Mouse (Mus musculus): ENCODE data around the gene Prrt2. TPM values are rescaled to one million over a fixed set of nuclear protein-coding genes. Genes with fewer than 3 reads are reported as not detected.

Prrt2 gene
- polyA plus RNA-seq, 2 experiments = 21.2 to 74.6 TPM

- Histone ChIP-seq H3K36me3 (ENCODE audit: control insufficient read depth, insufficient read depth, low read length) (peaks cover 35% of the 10 kb centered on the region), H3K4me1 (ENCODE audit: control insufficient read depth, insufficient read depth, low read length) (peaks cover 38% of the 10 kb centered on the region), H3K9me3 (ENCODE audit: control insufficient read depth, low read length) (no peaks in the 10 kb centered on the region), H3K4me3 (replicated peaks; ENCODE audit: low read length) (peak overlapping the region; percentile 75), H3K9ac (ENCODE audit: low read depth, low read length, severe bottlenecking) (peak overlapping the region; percentile 80), H3K4me2 (replicated peaks; ENCODE audit: low read depth, low read length, severe bottlenecking) (peak overlapping the region; percentile 90), H3K27me3 (ENCODE audit: control insufficient read depth, insufficient read depth, low read length) (no peaks in the 10 kb centered on the region), H3K27ac (replicated peaks; ENCODE audit: low read depth, low read length) (peak overlapping the region; percentile 93)
- ATAC-seq (ENCODE audit: low FRiP score, low read depth) (peak; percentile 25), DNase-seq (ENCODE audit: low spot score) (peak; percentile 23)
- WGBS = 1% methylated on average over 21 of the region's 22 CpGs
- TF ChIP-seq POLR2A (IDR thresholded peaks at IDR 0.05; ENCODE audit: borderline replicate concordance, extremely low read depth, insufficient read depth, insufficient read length) = 0 out of 2 replicates have a peak, but pooled peaks have one; percentile 9
Observed at GRCm38 (mm10) chr7:127016486-127016938, 4.5 kb downstream of the Prrt2 start.

- no peaks in the 10 kb centered on the region for H3K27me3 ChIP-seq (ENCODE audit: control insufficient read depth, insufficient read depth, low read length)
- ATAC-seq (ENCODE audit: low FRiP score, low read depth) = no peak
- peak within 1 kb of the TSS; percentile 93 for H3K27ac ChIP-seq (replicated peaks; ENCODE audit: low read depth, low read length)
- peak within 1 kb of the TSS; percentile 80 for H3K9ac ChIP-seq (ENCODE audit: low read depth, low read length, severe bottlenecking)
- peaks cover 37% of the 10 kb centered on the region for H3K4me1 ChIP-seq (ENCODE audit: control insufficient read depth, insufficient read depth, low read length)
- no peak for TF ChIP-seq POLR2A (IDR thresholded peaks at IDR 0.05; ENCODE audit: borderline replicate concordance, extremely low read depth, insufficient read depth, insufficient read length)
- H3K36me3 ChIP-seq (ENCODE audit: control insufficient read depth, insufficient read depth, low read length) = peaks cover 35% of the 10 kb centered on the region
- peak within 1 kb of the TSS; percentile 90 for H3K4me2 ChIP-seq (replicated peaks; ENCODE audit: low read depth, low read length, severe bottlenecking)
- no peaks in the 10 kb centered on the region for H3K9me3 ChIP-seq (ENCODE audit: control insufficient read depth, low read length)
- no peak for DNase-seq (ENCODE audit: low spot score)
- H3K4me3 ChIP-seq (replicated peaks; ENCODE audit: low read length) = peak within 1 kb of the TSS; percentile 75
Observed at GRCm38 (mm10) chr7:127016481-127016485, 4.7 kb downstream of the Prrt2 start, which contains the start of gene Pagr1b. Pagr1b (minus strand) TSS chr7:127016484.

GRCm38 (mm10) chr7:127016081-127016480 lies 4.9 kb downstream of the Prrt2 start:
- Histone ChIP-seq H3K36me3 (ENCODE audit: control insufficient read depth, insufficient read depth, low read length) (peaks cover 35% of the 10 kb centered on the region), H3K27me3 (ENCODE audit: control insufficient read depth, insufficient read depth, low read length) (no peaks in the 10 kb centered on the region), H3K9ac (ENCODE audit: low read depth, low read length, severe bottlenecking) (peak overlapping the region; percentile 80), H3K4me2 (replicated peaks; ENCODE audit: low read depth, low read length, severe bottlenecking) (peak overlapping the region; percentile 90), H3K27ac (replicated peaks; ENCODE audit: low read depth, low read length) (peak overlapping the region; percentile 93), H3K4me1 (ENCODE audit: control insufficient read depth, insufficient read depth, low read length) (peaks cover 37% of the 10 kb centered on the region), H3K9me3 (ENCODE audit: control insufficient read depth, low read length) (no peaks in the 10 kb centered on the region), H3K4me3 (replicated peaks; ENCODE audit: low read length) (peak overlapping the region; percentile 75)
- DNase-seq (ENCODE audit: low spot score) (peak; percentile 47), ATAC-seq (ENCODE audit: low FRiP score, low read depth) (no peak)
- 2% methylated on average over 10 of the region's 10 CpGs for WGBS
- no peak for TF ChIP-seq POLR2A (IDR thresholded peaks at IDR 0.05; ENCODE audit: borderline replicate concordance, extremely low read depth, insufficient read depth, insufficient read length)

GRCm38 (mm10) chr7:127014993-127015392 lies 6.0 kb downstream of the Prrt2 start:
- peaks cover 35% of the 10 kb centered on the region for H3K36me3 ChIP-seq (ENCODE audit: control insufficient read depth, insufficient read depth, low read length)
- TF ChIP-seq POLR2A (IDR thresholded peaks at IDR 0.05; ENCODE audit: borderline replicate concordance, extremely low read depth, insufficient read depth, insufficient read length) = no peak
- H3K27me3 ChIP-seq (ENCODE audit: control insufficient read depth, insufficient read depth, low read length) = no peaks in the 10 kb centered on the region
- 87% methylated on average over 12 of the region's 12 CpGs for WGBS
- no peak for DNase-seq (ENCODE audit: low spot score)
- no peak for ATAC-seq (ENCODE audit: low FRiP score, low read depth)
- H3K4me1 ChIP-seq (ENCODE audit: control insufficient read depth, insufficient read depth, low read length) = peaks cover 28% of the 10 kb centered on the region
- 0 out of 2 replicates have a peak overlapping the region, but pooled peaks have one; percentile 90 for H3K4me2 ChIP-seq (replicated peaks; ENCODE audit: low read depth, low read length, severe bottlenecking)
- no peaks in the 10 kb centered on the region for H3K9me3 ChIP-seq (ENCODE audit: control insufficient read depth, low read length)
- H3K9ac ChIP-seq (ENCODE audit: low read depth, low read length, severe bottlenecking) = peak overlapping the region; percentile 25; the same call in 1 of the 2 replicates
- no peak overlapping the region for H3K4me3 ChIP-seq (replicated peaks; ENCODE audit: low read length)
- H3K27ac ChIP-seq (replicated peaks; ENCODE audit: low read depth, low read length) = no peak overlapping the region

GRCm38 (mm10) chr7:127014320-127014719 lies 6.7 kb downstream of the Prrt2 start, which contains the start of gene Mvp:
Mvp (minus strand) TSS chr7:127014621.
- Histone ChIP-seq H3K4me2 (replicated peaks; ENCODE audit: low read depth, low read length, severe bottlenecking) (peak within 1 kb of the TSS; percentile 90; the same call in 1 of the 2 replicates), H3K4me3 (replicated peaks; ENCODE audit: low read length) (peak within 1 kb of the TSS; percentile 75), H3K9me3 (ENCODE audit: control insufficient read depth, low read length) (no peaks in the 10 kb centered on the region), H3K36me3 (ENCODE audit: control insufficient read depth, insufficient read depth, low read length) (peaks cover 35% of the 10 kb centered on the region), H3K27me3 (ENCODE audit: control insufficient read depth, insufficient read depth, low read length) (no peaks in the 10 kb centered on the region), H3K27ac (replicated peaks; ENCODE audit: low read depth, low read length) (no peak within 1 kb of the TSS), H3K9ac (ENCODE audit: low read depth, low read length, severe bottlenecking) (peak within 1 kb of the TSS; percentile 25; the same call in 1 of the 2 replicates), H3K4me1 (ENCODE audit: control insufficient read depth, insufficient read depth, low read length) (peaks cover 21% of the 10 kb centered on the region)
- 42% methylated on average over 11 of the region's 11 CpGs for WGBS
- DNase-seq (ENCODE audit: low spot score) (no peak), ATAC-seq (ENCODE audit: low FRiP score, low read depth) (no peak)
- TF ChIP-seq POLR2A (IDR thresholded peaks at IDR 0.05; ENCODE audit: borderline replicate concordance, extremely low read depth, insufficient read depth, insufficient read length) = no peak

- ATAC-seq (ENCODE audit: low FRiP score, low read depth) (no peak), DNase-seq (ENCODE audit: low spot score) (no peak)
- H3K4me1 ChIP-seq (ENCODE audit: control insufficient read depth, insufficient read depth, low read length) = peaks cover 19% of the 10 kb centered on the region
- H3K4me3 ChIP-seq (replicated peaks; ENCODE audit: low read length) = no peak overlapping the region
- H3K27ac ChIP-seq (replicated peaks; ENCODE audit: low read depth, low read length) = no peak overlapping the region
- no peaks in the 10 kb centered on the region for H3K9me3 ChIP-seq (ENCODE audit: control insufficient read depth, low read length)
- TF ChIP-seq POLR2A (IDR thresholded peaks at IDR 0.05; ENCODE audit: borderline replicate concordance, extremely low read depth, insufficient read depth, insufficient read length) = no peak
- no peak overlapping the region for H3K4me2 ChIP-seq (replicated peaks; ENCODE audit: low read depth, low read length, severe bottlenecking)
- peaks cover 35% of the 10 kb centered on the region for H3K36me3 ChIP-seq (ENCODE audit: control insufficient read depth, insufficient read depth, low read length)
- WGBS = 92% methylated on average over 6 of the region's 6 CpGs
- no peak overlapping the region for H3K9ac ChIP-seq (ENCODE audit: low read depth, low read length, severe bottlenecking)
- H3K27me3 ChIP-seq (ENCODE audit: control insufficient read depth, insufficient read depth, low read length) = no peaks in the 10 kb centered on the region
Observed at GRCm38 (mm10) chr7:127013385-127013784, 7.6 kb downstream of the Prrt2 start.

Data from limb, embryonic 14.5 days (tissue).